Mouse (Mus musculus) stomach, embryonic 14.5 days (tissue): ENCODE measurements around the gene Prm1. TPM values are rescaled to one million over a fixed set of nuclear protein-coding genes. Genes with fewer than 3 reads are reported as not detected.

Experiments used
- ATAC-seq: fragments of 200-750 bp; cut with Nextera tagmentation; 2 replicates; pipeline ENCODE4 v1.8.0; 2017; ENCODE audit warnings: low read depth, moderate TSS enrichment; ENCODE audit not compliant: insufficient number of reproducible peaks, insufficient read depth, low FRiP score
- H3K27ac ChIP-seq: fragments of 300-500 bp; sonication (generic); 2 replicates; pipeline ENCODE4 v1.5.1; 2014; ENCODE audit warnings: mild to moderate bottlenecking, low read length, moderate library complexity, mixed read lengths
- H3K27me3 ChIP-seq: fragments of 300-500 bp; sonication (generic); 2 replicates; pipeline ENCODE4 v1.6.1; 2014; ENCODE audit warnings: low read length, control low read depth, mixed read lengths; ENCODE audit not compliant: control insufficient read depth, insufficient read depth
- H3K36me3 ChIP-seq: fragments of 300-500 bp; sonication (generic); 2 replicates; pipeline ENCODE4 v1.6.1; 2014; ENCODE audit warnings: mild to moderate bottlenecking, control low read depth, low read length, moderate library complexity, mixed read lengths; ENCODE audit not compliant: control insufficient read depth, insufficient read depth
- H3K4me1 ChIP-seq: fragments of 300-500 bp; sonication (generic); 2 replicates; pipeline ENCODE4 v1.6.1; 2014; ENCODE audit warnings: low read length, control low read depth, mixed read lengths; ENCODE audit not compliant: control insufficient read depth, insufficient read depth
- H3K4me2 ChIP-seq: fragments of 300-500 bp; sonication (generic); replicated peaks from 2 replicates; pipeline ENCODE4 v1.6.1; 2014; ENCODE audit warnings: low read depth, low read length, control low read depth
- H3K4me3 ChIP-seq: fragments of 300-500 bp; sonication (generic); 2 replicates; pipeline ENCODE4 v1.5.1; 2014; ENCODE audit warnings: low read depth, low read length, control low read depth
- H3K9ac ChIP-seq: fragments of 300-500 bp; sonication (generic); replicated peaks from 2 replicates; pipeline ENCODE4 v1.6.1; 2014; ENCODE audit warnings: low read depth, mild to moderate bottlenecking, control low read depth, low read length, moderate library complexity, mixed read lengths
- H3K9me3 ChIP-seq: fragments of 300-500 bp; sonication (generic); 2 replicates; pipeline ENCODE4 v1.6.1; 2016; ENCODE audit warnings: low read depth, low read length, control low read depth; ENCODE audit not compliant: control insufficient read depth
- WGBS: fragments of 180-500 bp; shearing (Covaris S2); extraction: QIAGEN DNeasy Blood & Tissue Kit; methylation state at CpG from one replicate; pipeline ENCODE4 v1.1.7; 2014; 5-methylcytosine and 5-hydroxymethylcytosine counted together
- polyA plus RNA-seq: library from polyadenylated mRNA; unstranded; fragments of >200 nt; fragmentation: Nextera tagmentation; extraction: Ambion mirVana; gene quantifications from 2 replicates; pipeline ENCODE4 v1.2.1, GENCODE M21; 2014

Prm1 gene
- polyA plus RNA-seq, 1 experiment from 2014 or later = not detected

- Histone ChIP-seq H3K4me2 (no peak overlapping the region), H3K9ac (no peak overlapping the region), H3K4me1 (no peaks in the 10 kb centered on the region), H3K36me3 (no peaks in the 10 kb centered on the region), H3K4me3 (no peak overlapping the region), H3K27ac (no peak overlapping the region), H3K9me3 (no peaks in the 10 kb centered on the region), H3K27me3 (no peaks in the 10 kb centered on the region)
- no peak for ATAC-seq
- WGBS = 81% methylated on average over 4 of the region's 4 CpGs
These were observed 22.8 kb upstream of the Prm1 start for GRCm38 (mm10) chr16:10828461-10828805.

GRCm38 (mm10) chr16:10827766-10828460, 22.3 kb upstream of the Prm1 start:
- no peaks in the 10 kb centered on the region for H3K36me3 ChIP-seq
- 82% methylated on average over 7 of the region's 7 CpGs for WGBS
- no peak overlapping the region for H3K4me2 ChIP-seq
- no peaks in the 10 kb centered on the region for H3K27me3 ChIP-seq
- ATAC-seq = no peak
- H3K4me1 ChIP-seq = no peaks in the 10 kb centered on the region
- H3K9ac ChIP-seq = no peak overlapping the region
- no peaks in the 10 kb centered on the region for H3K9me3 ChIP-seq
- H3K4me3 ChIP-seq = no peak overlapping the region
- H3K27ac ChIP-seq = no peak overlapping the region

GRCm38 (mm10) chr16:10827269-10827668, 21.6 kb upstream of the Prm1 start:
- H3K9me3 ChIP-seq = no peaks in the 10 kb centered on the region
- no peak overlapping the region for H3K4me2 ChIP-seq
- no peak overlapping the region for H3K27ac ChIP-seq
- H3K4me3 ChIP-seq = no peak overlapping the region
- no peak overlapping the region for H3K9ac ChIP-seq
- no peaks in the 10 kb centered on the region for H3K27me3 ChIP-seq
- no peak for ATAC-seq
- no peaks in the 10 kb centered on the region for H3K36me3 ChIP-seq
- WGBS = 87% methylated on average over 9 of the region's 9 CpGs
- no peaks in the 10 kb centered on the region for H3K4me1 ChIP-seq

- H3K4me1 ChIP-seq = no peaks in the 10 kb centered on the region
- H3K27me3 ChIP-seq = no peaks in the 10 kb centered on the region
- H3K27ac ChIP-seq = no peak overlapping the region
- no peaks in the 10 kb centered on the region for H3K9me3 ChIP-seq
- H3K4me3 ChIP-seq = no peak overlapping the region
- H3K36me3 ChIP-seq = no peaks in the 10 kb centered on the region
- 80% methylated on average over 4 of the region's 4 CpGs for WGBS
- H3K9ac ChIP-seq = no peak overlapping the region
- H3K4me2 ChIP-seq = no peak overlapping the region
- no peak for ATAC-seq
These were observed 20.2 kb upstream of the Prm1 start for GRCm38 (mm10) chr16:10825840-10826239.

GRCm38 (mm10) chr16:10824536-10824935, 18.9 kb upstream of the Prm1 start:
- H3K27ac ChIP-seq = no peak overlapping the region
- 81% methylated on average over 1 of the region's 1 CpGs for WGBS
- no peaks in the 10 kb centered on the region for H3K4me1 ChIP-seq
- no peak overlapping the region for H3K4me3 ChIP-seq
- no peaks in the 10 kb centered on the region for H3K36me3 ChIP-seq
- H3K9me3 ChIP-seq = no peaks in the 10 kb centered on the region
- H3K4me2 ChIP-seq = no peak overlapping the region
- H3K27me3 ChIP-seq = no peaks in the 10 kb centered on the region
- no peak overlapping the region for H3K9ac ChIP-seq
- no peak for ATAC-seq

GRCm38 (mm10) chr16:10821387-10821786, 15.7 kb upstream of the Prm1 start:
- 39% methylated on average over 4 of the region's 4 CpGs for WGBS
- Histone ChIP-seq H3K36me3 (no peaks in the 10 kb centered on the region), H3K27ac (peak overlapping the region; percentile 4; the same call in 1 of the 2 replicates), H3K4me3 (no peak overlapping the region), H3K4me2 (no peak overlapping the region), H3K9me3 (no peaks in the 10 kb centered on the region), H3K4me1 (no peaks in the 10 kb centered on the region), H3K27me3 (no peaks in the 10 kb centered on the region), H3K9ac (no peak overlapping the region)
- peak; percentile 46; the same call in 1 of the 2 replicates for ATAC-seq

GRCm38 (mm10) chr16:10819966-10820365, 14.3 kb upstream of the Prm1 start:
- Histone ChIP-seq H3K36me3 (no peaks in the 10 kb centered on the region), H3K9ac (no peak overlapping the region), H3K27ac (no peak overlapping the region), H3K4me1 (no peaks in the 10 kb centered on the region), H3K27me3 (no peaks in the 10 kb centered on the region), H3K4me3 (no peak overlapping the region), H3K9me3 (no peaks in the 10 kb centered on the region), H3K4me2 (no peak overlapping the region)
- 65% methylated on average over 3 of the region's 3 CpGs for WGBS
- ATAC-seq = no peak

GRCm38 (mm10) chr16:10818579-10819135, 13.0 kb upstream of the Prm1 start:
- 77% methylated on average over 4 of the region's 4 CpGs for WGBS
- H3K36me3 ChIP-seq = no peaks in the 10 kb centered on the region
- H3K27ac ChIP-seq = no peak overlapping the region
- H3K4me3 ChIP-seq = no peak overlapping the region
- no peaks in the 10 kb centered on the region for H3K27me3 ChIP-seq
- H3K4me1 ChIP-seq = no peaks in the 10 kb centered on the region
- H3K9me3 ChIP-seq = no peaks in the 10 kb centered on the region
- H3K9ac ChIP-seq = no peak overlapping the region
- H3K4me2 ChIP-seq = no peak overlapping the region
- ATAC-seq = no peak

GRCm38 (mm10) chr16:10814864-10815263, 9.2 kb upstream of the Prm1 start:
- H3K27me3 ChIP-seq = no peaks in the 10 kb centered on the region
- H3K27ac ChIP-seq = no peak overlapping the region
- H3K4me3 ChIP-seq = no peak overlapping the region
- H3K9ac ChIP-seq = no peak overlapping the region
- H3K4me1 ChIP-seq = no peaks in the 10 kb centered on the region
- no peaks in the 10 kb centered on the region for H3K36me3 ChIP-seq
- no peak for ATAC-seq
- WGBS = 69% methylated on average over 4 of the region's 4 CpGs
- no peak overlapping the region for H3K4me2 ChIP-seq
- no peaks in the 10 kb centered on the region for H3K9me3 ChIP-seq
